Mouse (Mus musculus) adrenal gland, adult 18-20 months (tissue): ENCODE data around the gene Cotl1. TPM values are rescaled to one million over a fixed set of nuclear protein-coding genes. Genes with fewer than 3 reads are reported as not detected.
"Not testable (repeated sequence)": the region's sequence is repeated elsewhere in the genome, so short reads cannot be mapped to it uniquely, and the experiment has no call there.

Source experiments
- DNase-seq, 2 experiments: peaks; one replicate each; pipeline ENCODE4 v3.0.0; 2021 to 2022; ENCODE audit warnings: low spot score in 2 of 2
- long read RNA-seq, 2 experiments: library from polyadenylated mRNA; stranded (forward); transcript quantifications; one replicate each; pipeline ENCODE4 v2.0.0; 2021
- total RNA-seq, 2 experiments: library from RNA; stranded (reverse); gene quantifications; 1 replicate in 1 of 2; 2 replicates in 1 of 2; pipeline ENCODE4 v1.2.3; 2021

The Cotl1 gene
- 10 to 100 TPM; 43.6 to 52.1 TPM for total RNA-seq
- long read RNA-seq, experiment 1, transcript Cotl1-201 (4 exons, 1,596 nt): major isoform, 25 of 26 reads
- long read RNA-seq, experiment 1, partial matches to known transcripts: 1 of 26 reads
- long read RNA-seq, experiment 1, other reads (novel, unspliced or antisense): 0 of 26 reads
- long read RNA-seq, experiment 2, transcript Cotl1-201 (4 exons, 1,596 nt): major isoform, 28 of 35 reads
- long read RNA-seq, experiment 2, partial matches to known transcripts: 5 of 35 reads
- long read RNA-seq, experiment 2, other reads (novel, unspliced or antisense): 1 of 35 reads

DNA sequence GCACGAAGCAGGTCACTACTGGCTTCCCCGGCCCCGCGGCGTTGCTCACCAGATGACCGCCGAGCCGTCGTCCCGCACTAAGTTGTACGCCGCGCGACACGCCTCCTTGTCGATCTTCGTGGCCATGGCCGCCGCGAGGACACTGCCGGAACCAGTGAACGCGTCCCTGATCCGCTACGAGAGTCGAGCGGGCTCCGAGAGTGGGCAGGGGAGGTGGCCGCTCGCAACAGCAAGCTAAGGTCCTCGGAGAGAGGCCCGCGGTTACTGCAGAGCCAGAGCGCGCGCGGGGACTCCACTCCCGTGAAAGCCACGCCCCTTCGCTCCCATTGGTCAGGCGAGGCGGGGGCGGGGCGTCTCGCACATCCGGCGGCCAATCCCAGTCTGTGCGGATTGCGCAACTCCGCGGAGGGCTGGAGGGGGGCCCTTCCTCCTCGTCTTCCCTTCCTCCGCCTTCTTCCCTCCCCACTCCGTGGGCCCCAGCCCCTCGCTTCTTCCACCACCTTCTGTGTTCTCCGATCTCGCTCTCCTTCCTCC lies at the start of gene Cotl1:
Gene Cotl1, minus strand, starts transcription at position 270 of the 534 bp plus-strand sequence.
- peak; percentile 98 to 99 for DNase-seq

DNA sequence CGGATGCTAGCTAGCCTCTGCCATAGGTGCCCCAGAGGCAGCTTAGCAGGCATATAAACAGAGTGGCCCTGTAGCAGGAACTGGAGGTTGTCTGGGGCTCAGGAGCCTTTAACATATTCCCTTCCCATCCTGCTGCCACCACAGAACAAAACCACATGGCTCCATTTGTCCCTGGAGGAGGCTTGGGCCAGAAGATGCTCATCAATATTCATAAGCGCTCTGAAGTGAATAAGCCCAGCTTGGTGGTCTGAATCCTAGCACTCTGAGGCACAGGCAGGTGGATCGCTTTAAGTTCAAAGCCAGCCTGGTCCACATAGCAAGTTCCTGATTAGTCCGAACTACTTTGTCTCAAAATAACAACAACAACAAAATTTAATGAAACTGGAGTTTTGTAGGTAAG lies 47.7 kb upstream of the Cotl1 start:
- no peak for DNase-seq

DNA sequence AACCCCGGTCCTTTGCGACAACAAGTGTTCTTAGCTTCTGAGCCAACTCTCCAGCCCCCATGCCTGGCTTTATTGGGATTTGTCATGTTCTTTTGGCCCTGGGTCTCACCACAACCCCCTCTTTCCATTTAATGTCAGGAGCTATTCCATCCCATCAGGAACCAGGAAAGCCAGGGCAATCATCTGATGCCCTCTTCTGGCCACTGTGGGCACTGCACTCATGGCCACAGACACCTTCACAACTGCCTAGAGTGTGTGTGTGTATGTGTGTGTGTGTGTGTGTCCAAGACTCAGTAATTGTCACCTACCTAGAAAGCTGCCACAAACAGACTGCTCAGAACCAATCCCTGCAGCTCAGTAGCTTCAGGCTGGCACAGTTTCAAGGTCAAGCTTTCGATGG lies 46.8 kb upstream of the Cotl1 start:
- DNase-seq: peak; percentile 41 to 59

DNA sequence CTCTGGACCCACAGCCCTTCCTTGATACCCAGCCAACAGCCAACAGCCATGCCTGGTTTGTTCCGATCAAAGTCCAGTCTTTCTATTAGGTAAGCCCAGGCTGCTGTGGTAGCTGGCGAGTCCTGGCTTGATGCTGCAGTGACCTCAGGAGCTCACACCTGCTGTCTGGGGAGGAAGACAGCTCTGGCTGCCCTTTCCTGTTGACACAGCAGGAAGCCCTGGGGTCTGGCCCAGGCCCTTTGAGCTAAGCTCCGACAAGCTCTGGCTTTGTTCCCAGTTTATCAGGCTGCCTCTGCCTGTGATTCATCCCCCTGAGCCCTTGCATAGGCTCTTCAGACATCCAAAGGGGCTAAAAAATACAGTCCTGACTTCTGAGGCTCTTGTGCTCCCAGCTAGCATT lies 45.3 kb upstream of the Cotl1 start:
- DNase-seq: peak in 1 of 2 experiments; percentile 46

DNA sequence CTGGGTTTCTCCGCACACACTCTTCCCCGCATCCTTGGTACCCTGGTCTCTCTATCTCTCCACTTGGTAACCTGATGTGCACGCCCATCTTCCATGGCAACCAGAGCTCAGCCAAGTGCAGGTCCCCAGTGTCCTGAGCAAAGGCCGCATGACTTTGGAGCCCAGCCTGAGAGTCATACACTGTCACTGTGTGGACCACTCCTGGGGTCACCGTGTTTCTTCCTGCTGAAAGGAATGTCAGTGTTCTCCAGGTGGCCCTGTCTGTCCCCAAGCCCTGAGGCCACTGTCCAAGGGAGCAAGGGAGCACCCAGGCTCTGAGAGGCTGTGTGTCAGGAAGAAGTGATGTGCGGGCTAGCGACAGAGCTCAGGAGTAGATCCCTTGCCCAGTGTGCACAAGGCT lies 42.9 kb upstream of the Cotl1 start:
- no peak for DNase-seq

DNA sequence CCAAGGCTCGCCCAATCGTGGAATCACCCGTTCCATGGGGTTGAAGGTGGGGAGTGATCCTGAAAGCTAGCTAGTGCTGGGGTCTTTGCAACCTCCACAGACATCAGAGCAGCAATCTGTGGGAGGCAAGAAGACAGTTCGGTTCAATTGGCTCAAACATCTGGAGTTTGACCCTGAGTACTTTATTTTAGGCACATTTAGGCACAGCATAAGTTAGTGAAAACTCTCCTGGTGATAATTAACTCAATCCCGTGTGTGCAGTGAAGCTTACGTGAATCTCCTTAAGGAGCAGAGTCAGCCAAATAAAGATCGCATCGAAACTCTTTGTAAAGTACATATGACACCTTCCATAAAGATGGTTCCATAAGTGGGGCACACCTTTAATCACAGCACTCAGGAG lies 41.6 kb upstream of the Cotl1 start:
- no peak for DNase-seq

DNA sequence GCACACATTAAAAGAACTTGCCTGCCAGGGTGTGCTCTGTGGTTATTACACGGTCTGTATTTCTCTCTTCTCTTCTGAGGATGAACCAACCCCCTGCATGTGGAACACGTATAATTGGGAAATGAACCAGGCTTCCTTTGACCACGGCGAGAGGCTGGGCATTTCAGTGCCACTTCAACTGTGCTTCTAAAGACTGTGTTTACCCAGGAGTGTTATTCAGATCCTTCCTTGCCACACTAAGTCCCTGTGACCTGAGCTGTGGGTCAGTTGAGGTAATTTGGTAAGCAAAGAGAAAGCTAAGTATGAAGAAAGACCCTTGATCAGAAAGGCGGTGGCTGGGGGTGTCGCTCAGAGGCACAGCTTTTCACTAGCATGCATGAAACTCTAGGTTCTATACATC lies 41.0 kb upstream of the Cotl1 start:
- no peak for DNase-seq

DNA sequence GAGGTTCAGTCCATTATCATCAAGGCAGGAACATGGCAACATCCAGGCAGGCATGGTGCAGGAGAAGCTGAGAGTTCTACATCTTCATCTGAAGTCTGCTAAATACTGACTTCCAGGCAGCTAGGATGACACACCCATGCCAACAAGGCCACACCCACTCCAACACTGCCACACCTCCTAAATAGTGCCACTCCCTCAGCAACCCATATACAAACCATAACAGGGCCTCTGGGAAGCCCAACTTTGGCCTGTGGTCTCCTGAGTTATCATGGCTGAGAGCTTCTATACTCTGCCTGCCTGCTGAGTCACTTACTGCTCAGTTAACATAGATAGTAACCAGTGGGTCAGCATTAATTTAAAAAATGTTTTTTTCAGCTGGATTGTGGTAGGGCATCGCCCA lies 32.8 kb upstream of the Cotl1 start:
- no peak for DNase-seq

DNA sequence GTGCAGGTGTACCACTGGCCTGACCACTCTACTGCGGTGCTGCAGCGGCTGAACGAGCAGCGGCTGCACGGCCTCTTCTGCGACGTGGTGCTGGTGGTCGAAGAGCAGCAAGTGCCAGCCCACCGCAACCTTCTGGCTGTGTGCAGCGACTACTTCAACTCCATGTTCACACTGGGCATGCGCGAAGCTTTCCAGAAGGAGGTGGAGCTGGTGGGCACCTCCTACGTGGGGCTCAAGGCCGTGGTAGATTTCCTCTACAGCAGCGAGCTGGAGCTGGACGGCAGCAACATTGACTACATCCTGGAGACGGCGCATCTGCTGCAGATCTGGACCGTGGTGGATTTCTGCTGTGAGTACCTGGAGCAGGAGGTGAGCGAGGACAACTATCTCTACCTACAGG lies 29.3 kb upstream of the Cotl1 start:
- DNase-seq: no peak

DNA sequence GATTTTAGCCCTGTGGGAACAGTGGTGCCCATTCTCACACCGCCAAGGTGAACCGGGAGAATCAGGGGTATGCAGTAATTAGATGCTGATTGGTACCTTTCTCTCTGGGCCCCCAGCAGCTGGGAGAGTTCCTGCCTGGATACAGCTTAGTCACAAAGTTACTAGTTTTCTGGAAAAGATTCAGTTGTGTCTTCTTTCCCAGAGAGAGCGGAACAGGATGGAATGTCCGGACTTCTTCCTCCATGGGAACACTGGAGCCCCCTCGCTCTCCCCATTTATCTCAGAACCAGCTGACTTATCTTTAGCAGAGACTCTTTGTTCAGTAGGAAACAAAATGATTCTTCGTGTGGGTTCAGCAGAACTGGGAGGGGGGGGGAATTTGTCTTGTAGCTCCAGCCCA lies 22.4 kb upstream of the Cotl1 start:
- DNase-seq: no peak

DNA sequence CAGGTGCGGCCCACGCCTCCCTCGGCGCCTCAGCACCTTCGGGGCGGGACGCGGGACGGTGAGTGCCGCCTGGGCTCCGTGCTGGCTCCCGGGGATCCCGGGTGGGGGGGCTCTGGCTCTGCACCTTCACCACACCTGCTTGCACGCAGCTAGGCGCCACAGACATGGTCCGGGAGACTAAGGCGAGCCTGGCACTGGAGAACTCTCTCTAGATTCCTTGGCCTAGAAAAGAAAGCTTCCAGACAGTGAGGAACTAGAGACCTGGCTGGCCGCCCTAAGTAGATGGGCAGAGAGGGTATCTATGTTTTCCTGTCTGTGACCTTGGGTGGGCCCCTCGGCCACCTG lies 22.0 kb upstream of the Cotl1 start:
- no peak for DNase-seq

DNA sequence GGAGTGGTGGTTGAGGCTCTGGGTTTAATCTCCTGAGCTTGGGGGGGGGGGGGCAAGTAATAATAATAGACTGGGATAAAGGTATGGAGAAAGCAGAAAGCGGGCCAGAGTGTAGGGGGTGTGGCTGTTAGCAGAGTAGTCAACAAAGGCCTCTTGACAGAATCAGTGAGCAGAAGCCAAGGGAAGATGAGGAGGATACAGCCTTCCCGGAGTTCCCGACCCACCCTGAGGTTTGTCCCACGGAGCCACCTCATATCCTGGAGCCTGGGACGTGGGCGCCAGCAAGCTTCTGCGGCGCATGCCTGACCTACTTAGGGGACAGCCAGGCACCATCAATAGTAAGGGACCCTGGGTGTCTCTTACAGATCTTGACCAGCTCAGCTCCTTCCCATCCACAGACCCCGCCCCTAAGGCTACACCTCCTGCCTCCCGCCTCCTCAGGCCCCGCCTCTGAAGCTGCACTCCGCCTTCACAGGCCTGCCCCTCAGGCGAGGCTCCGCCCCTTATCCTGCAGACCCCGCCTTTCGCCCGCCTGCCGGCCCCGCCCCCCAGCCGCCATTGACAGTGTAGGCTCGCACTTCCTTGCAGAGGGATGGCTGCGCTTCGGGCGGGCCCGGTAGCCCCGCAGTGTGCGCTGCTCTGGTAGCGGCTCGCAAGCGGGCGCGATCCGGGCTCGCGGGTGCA lies 21.5 kb upstream of the Cotl1 start, which contains the start of gene Klhl36:
Gene Klhl36, plus strand, starts transcription at position 561 of the 684 bp plus-strand sequence.
- peak; percentile 97 to 98 for DNase-seq

DNA sequence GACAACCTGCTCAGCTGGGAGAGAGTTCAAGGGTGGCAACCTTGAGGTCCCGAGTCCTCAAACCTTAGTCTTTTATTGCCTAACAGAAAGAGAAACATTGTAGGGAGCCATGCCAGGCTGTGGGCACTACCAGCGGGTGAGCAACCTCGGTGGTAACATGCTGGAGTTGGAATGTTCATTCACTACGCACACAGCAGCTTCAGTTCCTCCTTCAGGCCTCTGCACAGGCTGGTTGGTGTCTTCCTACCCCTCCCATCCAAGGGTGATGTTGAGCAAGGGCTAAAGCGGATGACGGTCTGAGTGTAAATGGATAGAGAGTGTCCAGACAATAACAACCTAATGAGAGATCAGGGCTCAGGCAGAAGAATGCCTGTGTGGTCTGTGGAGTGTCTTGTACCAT lies 17.4 kb upstream of the Cotl1 start:
- DNase-seq: no peak

DNA sequence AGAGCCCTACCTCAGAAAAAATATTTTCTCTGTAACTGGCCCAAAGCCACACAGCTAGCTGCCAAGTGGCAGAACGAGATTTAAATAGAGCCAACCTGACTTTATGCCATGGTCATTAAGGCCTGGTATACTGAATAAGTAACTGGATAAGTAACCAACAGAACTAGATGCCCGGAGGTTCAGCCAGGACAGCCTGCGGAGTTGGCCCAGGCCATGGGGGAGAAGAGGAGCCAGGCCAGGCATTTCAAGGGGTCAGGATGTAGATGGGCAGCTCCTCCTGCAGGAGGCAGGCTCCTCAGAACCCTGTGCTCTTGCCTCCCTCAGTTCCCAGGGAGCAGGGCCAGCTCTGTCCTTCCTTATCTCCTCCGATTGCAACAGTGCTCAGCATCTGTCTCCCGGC lies 15.3 kb upstream of the Cotl1 start:
- no peak for DNase-seq

DNA sequence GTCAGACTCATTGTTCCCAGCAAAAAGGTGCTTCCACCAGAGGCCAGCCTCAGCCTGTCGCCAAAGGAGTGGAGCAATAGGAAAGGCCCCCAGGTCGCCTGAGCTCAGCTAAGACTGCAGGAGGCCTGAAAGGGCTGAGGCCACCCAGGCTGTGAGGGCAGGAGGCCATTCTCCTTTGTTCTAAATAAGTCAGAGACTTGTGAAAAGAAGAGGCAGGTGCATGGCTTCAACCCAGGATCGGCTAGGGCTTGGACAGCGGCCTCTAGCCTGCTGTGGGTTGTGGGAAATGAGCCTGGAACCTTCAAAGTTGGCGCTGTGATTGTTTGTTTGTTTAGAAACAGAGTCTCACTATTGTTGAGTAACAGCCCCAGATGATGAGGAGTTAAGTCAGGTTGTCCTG lies 13.7 kb upstream of the Cotl1 start:
- DNase-seq: no peak

DNA sequence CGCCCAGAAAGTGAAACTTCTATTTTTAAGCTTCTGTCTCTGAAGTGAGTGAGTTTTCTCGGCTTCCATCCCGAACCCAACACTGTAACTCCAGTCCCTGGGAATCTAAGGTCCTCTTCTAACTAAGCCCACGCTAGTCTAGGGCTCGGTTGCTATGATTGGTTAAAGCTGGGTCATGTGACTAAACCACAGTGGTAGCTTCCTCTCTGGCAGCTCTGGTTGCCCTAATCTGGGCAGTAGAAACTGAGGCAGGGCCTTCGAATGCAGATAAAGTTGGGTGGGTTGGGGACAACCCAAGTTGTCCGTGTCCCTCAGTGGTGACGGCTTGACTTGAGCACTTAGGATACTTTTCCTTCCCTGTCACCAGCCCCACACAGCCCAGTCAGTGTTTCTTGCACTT lies 13.2 kb upstream of the Cotl1 start:
- no peak for DNase-seq

DNA sequence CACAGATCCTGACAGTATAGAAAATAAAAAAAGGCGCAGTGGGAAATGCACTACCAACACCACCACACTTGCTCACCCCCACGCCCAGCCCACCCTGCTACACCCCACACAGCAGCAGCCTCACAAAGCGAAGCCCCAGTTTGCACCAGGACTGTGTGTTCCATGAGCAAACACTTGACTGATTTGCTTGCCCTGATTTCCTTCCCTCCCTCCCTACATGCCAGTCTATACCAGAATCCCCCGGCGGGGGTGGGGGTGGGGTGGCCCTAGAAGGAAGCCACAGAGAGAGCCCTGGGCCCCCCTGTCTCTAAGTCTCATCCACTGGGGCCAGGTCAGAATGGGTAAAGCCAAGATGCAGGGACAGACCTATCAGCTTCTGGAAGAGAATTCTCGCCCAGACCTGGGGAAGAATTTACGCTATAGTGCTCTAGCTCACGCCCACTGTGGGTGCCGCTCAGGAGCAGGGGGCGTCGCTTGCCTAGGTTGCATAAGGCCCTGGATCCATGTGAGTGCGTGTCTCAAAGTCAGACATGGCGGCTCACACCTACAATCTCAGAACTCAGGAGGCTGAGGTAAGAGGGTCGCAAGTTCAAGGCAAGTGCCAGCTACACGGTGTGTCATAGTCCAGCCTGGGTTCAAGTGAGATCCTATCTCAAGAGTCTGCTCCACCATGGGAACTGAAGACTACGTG lies 7.0 kb upstream of the Cotl1 start:
- DNase-seq: no peak

DNA sequence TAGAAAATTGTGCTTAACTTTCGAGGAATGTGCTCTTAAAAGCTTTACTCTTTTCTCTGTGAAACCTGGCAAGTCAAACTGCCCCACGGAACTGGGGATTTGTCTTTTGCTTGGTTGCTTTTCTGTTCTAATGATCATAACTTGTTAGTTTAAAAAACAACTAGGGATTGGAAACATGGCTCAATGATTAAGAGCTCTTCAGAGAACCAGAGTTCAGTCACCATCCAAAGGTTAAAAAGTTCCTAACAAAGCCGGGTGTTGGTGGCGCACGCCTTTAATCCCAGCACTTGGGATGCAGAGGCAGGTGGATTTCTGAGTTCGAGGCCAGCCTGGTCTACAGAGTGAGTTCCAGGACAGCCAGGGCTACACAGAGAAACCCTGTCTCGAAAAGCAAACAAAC lies 5.4 kb upstream of the Cotl1 start:
- DNase-seq: not testable (repeated sequence)

DNA sequence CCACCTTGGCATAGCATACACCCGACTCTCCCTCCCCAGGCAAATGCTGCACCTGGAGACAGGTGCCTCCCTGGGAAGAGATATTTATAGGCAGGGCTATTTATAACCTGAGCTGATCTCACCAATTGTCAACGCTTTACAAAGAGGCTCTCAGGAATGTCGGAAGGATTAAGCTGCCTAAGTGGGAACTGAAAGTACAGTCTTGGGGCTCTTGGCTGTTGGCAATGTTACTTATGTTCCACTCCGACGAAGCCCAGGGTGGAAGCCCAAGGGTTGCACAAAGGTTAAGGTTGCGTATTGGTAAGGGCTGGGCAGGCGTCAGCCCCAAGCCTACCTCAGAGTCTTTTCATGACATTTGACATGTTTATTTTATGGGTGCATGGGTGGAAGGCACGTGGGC lies 4.2 kb upstream of the Cotl1 start:
- no peak for DNase-seq

DNA sequence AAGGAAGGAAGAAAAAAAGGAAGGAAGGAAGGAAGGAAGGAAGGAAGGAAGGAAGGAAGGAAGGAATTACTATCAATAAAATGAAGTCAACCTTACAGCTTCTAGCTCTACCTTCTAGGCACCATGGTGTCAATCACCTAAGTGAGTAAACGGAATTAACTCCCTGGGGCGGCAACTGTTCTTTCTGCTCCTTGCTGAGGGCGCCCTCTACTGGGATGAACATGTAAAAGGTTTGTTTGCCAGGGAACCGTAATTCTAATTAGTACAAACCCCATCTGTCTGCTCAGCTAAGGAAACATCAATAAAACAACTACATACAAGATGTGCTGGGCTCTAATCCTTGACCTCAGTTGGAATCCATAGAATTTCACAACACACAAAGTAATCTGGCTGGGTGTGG lies 3.1 kb upstream of the Cotl1 start:
- peak; percentile 73 to 75 for DNase-seq

DNA sequence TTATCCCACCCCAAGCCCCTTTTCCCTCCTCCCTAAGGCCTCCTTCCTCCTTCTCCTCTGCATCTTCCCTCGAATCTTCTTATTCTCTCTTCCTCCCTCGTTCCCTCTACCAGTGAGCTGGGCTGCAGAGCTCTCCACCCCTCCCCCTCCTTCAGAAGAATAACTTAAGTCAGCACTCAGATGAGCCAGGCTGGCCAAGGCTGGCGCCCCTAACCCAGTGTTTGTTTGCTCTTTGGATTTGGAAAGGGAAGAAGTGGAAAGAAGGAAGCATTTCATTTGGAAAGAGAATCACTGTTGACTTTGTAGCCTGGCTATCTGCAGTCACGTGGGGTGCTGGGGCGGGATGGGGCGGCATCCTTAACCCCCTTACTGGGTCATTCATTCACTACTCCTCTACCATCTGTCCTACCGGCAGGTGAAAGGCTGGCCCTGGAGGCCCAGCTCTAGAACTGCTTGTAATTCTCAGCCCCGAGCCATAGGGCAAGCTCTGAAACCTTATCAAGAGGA lies 614 bp upstream of the Cotl1 start:
- DNase-seq: no peak
